Mouse (Mus musculus): ENCODE data around the gene Sectm1a.
"Not testable (repeated sequence)": the region's sequence is repeated elsewhere in the genome, so short reads cannot be mapped to it uniquely, and the experiment has no call there.

The Sectm1a gene

DNA sequence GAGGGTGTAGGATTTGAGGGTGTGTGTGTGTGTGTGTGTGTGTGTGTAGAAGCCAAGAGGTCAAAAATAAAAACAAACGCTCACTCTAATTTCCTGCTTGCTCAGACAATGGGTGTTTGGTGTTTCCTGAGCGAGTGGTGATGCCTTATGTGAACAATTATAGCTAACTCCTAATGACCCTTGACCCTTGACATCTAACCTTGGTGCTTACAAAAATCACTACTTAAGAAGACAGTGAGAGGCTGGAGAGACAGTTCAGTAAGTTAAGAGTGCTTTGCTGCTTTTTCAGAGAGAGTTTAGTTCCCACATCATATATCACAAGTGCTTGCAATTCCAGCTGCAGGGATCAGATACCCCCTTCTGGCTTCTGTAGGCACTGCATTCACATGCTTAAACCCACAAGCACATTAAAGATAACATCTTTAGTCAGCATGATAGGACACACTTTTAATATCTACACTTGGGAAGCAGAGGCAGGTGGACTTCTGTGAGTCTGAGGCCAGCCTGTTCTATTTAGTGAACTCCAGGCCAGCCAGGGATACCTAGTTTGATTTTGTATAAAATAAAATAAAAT, 33.1 kb downstream of the Sectm1a start:
- DNase-seq (ENCODE audit: low spot score in 2 of 2): no peak

DNA sequence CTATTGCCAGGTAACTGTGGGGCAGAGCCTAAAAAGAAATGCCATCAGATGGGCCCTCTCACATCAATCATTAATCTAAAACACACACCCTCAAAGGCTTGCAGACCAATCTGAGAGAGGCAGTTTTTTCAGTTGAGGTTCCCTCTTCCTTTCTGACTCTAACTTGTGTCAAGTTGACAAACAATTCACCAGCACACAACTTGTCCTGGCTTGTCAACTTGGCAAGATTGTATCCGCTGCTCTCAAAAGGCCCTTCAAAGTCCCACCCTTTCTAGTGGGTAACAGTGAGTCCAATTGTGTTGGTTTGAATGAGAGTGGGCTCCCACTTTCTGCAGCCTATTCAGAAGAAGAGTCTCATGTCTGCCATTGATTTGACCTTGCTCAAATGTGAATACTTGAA, 35.7 kb downstream of the Sectm1a start:
- DNase-seq (ENCODE audit: low spot score in 2 of 2): no peak

DNA sequence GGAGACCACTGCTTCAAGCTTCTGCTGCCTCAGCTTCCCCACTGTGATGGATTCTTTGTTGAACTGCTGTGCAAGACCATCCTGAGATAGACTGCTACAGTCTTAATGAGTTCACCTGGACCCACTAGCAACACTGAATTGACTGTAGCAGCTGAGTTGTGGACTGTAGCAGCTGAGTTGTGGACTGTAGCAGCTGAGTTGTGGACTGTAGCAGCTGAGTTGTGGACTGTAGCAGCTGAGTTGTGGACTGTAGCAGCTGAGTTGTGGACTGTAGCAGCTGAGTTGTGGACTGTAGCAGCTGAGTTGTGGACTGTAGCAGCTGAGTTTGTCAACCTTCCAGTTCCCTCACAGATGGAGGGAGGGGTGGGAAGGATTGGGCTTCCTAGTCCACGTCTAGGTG, 38.0 kb downstream of the Sectm1a start:
- DNase-seq (ENCODE audit: low spot score in 2 of 2): not testable (repeated sequence)

DNA sequence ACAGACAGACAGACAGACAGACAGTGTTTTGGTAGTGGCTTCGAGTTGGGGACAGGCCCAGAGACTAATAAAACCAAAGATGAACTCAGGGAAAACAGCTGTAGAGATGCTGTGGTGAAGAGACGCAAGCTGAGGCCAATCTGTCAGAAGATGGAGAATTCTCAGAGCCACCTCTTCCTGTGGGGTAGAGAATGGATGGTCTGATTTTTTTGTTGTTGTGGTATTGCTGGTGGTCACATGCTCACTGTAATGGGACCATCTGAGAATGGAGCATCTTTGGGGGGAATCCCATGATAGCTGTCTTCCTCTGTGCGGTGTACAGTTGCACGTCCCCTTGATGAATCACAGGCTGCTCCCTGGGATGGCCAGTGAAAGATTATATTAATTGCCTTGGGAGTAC, 38.5 kb downstream of the Sectm1a start:
- no peak for DNase-seq (ENCODE audit: low spot score in 2 of 2)

DNA sequence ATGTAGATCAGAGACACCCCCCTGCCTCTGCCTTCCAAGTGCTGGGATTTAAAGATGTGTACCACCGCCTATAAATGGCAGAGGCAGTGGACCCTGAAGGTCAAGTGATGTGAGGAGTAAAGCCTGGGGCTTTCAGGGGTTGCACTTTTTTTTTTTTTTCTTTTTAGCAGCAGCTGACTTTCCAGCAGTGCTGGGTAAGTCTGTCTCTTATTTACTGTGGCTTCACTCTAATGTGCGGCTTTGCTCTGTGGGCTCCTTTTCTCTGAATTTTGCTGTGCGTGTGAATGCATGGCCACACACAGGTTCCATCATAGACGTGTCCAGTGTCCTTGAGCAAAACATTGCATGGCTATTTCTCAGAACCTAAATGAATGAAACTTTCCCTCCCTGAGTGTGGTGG, 39.4 kb downstream of the Sectm1a start:
- DNase-seq (ENCODE audit: low spot score in 2 of 2): no peak

DNA sequence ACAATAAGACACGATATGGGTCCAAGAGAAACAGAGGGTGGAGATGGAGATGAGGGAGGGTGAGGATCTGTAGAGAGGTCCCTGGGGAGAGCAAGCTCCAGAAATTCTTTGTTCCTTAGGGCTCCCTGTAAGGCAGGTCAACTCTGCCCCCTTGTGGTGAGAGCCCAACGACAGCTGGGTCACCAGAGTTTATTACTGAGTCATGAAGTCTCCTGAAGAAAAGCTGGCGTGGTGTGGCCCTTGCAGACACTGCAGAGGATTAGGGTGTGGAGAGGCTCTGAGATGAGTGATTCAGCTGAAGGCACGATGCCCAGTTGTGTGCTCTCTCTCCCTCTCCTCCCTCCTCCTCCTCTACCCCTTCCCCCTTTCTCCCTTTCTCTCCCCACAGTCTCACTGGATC, 39.8 kb downstream of the Sectm1a start:
- DNase-seq (ENCODE audit: low spot score in 2 of 2): peak; percentile 72 to 90

DNA sequence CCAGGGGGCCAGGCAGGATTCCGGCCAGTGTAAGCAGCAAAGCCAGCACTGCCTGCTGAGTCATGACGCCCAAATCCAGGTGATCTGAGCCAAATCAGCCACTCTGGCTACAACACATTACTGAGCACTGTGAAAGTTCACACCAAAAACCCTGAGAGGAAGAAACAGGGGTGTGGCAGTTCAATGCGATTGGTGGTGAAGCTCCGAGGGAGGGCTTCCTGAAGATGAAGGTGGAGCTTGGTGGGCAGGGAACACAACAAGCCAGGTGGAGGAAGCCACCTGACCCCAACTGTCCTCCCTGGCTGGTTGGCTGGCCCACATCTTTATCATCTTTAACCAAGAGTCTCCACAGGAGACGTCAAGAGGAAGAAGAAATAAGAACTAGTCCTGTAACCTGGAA, 41.7 kb downstream of the Sectm1a start, which contains the start of gene Cd7:
Gene Cd7, minus strand, starts transcription at position 117 of the 400 bp plus-strand sequence.
- DNase-seq (ENCODE audit: low spot score in 2 of 2): no peak

DNA sequence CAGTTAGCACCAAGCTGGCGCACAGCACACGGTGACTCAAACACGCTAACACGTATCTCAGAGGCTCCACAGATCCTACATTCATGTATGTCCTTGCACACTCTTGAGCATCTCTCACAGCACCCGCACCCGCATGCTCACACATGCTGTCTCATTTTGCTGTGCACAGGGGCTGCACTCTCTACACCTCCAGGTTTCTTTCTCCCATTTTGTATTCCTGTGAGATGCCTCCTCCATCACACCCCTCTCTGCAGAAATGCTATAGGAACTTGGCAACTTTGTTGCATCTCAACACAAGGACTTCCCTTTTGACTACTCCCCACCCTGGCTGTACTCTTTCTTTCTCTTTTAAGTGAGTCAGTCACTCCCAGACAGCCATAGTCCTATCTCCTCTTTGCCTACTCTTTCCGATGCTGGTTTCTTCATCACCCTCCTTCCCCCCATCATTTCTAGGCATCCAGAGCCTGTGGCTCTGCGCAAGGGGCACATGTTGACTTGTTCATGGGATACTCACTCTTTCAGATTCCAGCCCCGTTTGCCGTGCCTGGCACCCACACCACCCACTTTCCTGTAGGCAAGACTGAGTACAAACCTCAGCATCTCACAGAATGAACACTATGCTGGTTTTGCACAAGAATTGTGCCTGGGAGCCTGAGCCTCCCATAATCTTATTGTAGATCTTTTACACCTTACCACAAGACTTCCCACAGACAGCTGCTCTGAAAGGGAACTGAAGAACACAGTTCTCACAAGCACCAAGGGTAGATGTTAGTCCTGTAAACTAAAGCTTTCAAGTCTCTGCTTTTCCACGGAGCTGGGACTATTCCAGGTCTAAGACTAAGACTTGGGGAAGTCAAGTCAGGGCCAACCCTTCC, 42.4 kb downstream of the Sectm1a start:
- DNase-seq (ENCODE audit: low spot score in 2 of 2): no peak

DNA sequence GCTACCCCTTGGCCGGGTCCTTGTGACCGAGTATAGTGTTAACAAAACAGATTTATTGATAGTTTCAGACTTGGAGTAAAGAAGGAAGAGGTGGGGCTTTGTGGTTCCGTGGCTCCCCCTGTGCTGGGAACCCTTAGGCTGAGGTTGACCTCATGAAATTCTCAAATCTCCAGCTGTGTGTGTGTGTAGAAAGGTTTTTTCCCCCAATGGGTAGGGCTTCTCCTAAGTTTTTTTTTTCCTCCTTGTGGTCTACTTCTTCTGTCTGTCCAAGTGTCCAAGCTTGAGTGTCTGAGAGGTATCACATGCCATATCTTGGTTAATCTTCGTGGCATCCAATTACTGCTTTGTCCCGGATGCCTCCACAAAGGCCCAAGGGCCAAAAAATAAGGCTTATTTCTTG, 47.9 kb downstream of the Sectm1a start:
- DNase-seq (ENCODE audit: low spot score in 2 of 2): no peak

DNA sequence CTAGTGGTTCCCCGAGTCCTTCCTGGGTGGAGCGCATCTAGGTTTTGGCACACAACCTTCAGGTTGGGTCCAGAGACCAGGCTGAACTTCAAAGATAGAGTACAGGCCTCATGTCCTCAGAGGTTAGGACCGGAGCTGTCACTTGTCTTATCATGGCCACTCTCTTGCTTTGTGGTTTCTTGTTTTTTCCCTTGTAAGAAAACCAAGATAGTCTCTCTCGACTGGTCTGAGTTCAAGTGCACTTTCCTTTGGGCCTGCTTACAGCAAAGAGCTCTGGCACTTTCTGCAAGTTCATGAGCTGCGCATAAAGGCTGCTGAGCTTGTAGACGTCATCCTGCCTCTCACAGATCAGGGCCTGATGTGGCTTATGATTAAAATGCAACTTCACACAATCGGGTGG, 53.8 kb downstream of the Sectm1a start:
- no peak for DNase-seq (ENCODE audit: low spot score in 2 of 2)

DNA sequence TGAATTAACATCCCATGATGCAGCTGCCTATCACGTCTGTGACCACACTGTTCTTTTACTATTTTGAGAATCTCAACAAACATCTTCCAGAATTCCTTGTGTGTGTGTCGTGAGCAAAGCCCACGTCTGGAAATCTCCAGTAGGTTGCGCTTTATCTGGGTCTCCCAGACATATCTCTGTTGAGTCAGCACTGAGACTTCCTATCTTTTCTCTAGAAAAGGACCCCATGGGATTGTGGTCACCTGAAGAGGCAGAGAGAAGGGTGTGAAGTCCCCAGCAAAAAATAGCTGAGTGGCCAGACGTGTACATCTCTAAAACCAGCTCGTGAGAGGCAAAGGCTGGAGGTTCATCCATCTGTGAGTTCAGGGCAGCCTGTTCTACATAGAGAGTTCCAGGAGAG, 56.9 kb downstream of the Sectm1a start:
- DNase-seq (ENCODE audit: low spot score in 2 of 2): no peak

DNA sequence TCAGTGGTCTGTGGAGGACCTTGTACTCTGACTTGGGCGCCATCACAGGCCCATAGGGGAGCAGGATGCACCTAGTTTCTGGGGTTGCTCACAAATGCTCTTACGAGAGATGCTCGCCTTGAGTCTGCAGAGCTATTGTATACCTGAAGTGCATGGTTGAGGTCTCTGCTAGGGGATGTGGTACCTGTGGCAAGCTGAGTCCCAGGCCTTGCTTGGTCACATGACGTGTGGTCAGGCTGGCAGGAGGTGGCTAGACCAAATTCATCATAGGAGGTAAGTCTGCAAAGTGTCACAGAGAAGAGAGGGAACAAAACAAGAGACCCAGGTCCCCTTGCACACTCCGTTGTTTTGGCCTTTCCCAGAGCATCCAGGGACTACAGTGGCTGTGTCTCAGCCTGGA, 61.5 kb downstream of the Sectm1a start:
- DNase-seq (ENCODE audit: low spot score in 2 of 2): no peak

DNA sequence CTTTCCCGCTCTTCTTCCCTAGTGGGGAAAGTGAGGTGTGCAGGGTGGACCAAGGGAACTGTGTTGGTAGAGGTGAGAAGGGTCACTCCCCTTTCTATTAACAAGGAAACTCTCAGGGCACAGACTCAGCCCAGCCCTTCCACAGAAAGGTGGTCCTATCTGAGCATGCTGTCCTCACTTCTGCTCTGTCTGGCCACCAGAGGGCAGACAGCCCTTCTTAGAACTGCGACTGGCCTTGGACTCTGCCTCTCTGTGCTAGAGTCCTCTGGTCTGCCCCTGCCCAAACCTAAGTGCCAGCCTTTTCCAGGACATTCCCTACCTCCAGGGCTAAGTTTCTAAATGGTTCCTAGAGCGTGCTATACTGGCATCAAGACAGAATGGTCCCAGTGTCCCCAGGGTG, 63.3 kb downstream of the Sectm1a start:
- peak; percentile 44 to 79 for DNase-seq (ENCODE audit: low spot score in 2 of 2)

Measured in spleen, postnatal 4 days (tissue).